Mouse (Mus musculus) MEL (cell line): Measurements from ENCODE around the gene Schip1. TPM values are rescaled to one million over a fixed set of nuclear protein-coding genes. Genes with fewer than 3 reads are reported as not detected.

ENCODE experiments used
- DNase-seq: peaks from one replicate; pipeline ENCODE4 v3.0.0; 2011; ENCODE audit warnings: low read depth, low spot score
- H3K27ac ChIP-seq: 2 replicates; pipeline ENCODE4 v1.5.1; 2012; ENCODE audit warnings: low read depth, mild to moderate bottlenecking, control low read depth, low read length, moderate library complexity; ENCODE audit not compliant: control insufficient read depth
- H3K27me3 ChIP-seq, 2 experiments: fragments of 150-350 bp in 1 of 2; sonication (generic) in 1 of 2; 2 replicates each; pipeline ENCODE4 v1.6.1; 2012; ENCODE audit warnings: low read length in 2 of 2, mild to moderate bottlenecking in 2 of 2, improper control_type of control experiment in 1 of 2, moderate library complexity in 1 of 2; ENCODE audit not compliant: insufficient read depth in 2 of 2, control insufficient read depth in 1 of 2
- H3K36me3 ChIP-seq, 2 experiments: 2 replicates each; pipeline ENCODE4 v1.6.1; 2012 to 2014; ENCODE audit warnings: low read length in 2 of 2, improper control_type of control experiment in 1 of 2, inconsistent platforms in 1 of 2, mild to moderate bottlenecking in 1 of 2; ENCODE audit not compliant: insufficient read depth in 2 of 2, control insufficient read depth in 1 of 2
- H3K4me1 ChIP-seq, 2 experiments: fragments of 150-350 bp in 1 of 2; sonication (generic) in 1 of 2; 2 replicates each; pipeline ENCODE4 v1.6.1; 2012; ENCODE audit warnings: low read length in 2 of 2, improper control_type of control experiment in 1 of 2, mild to moderate bottlenecking in 1 of 2; ENCODE audit not compliant: insufficient read depth in 2 of 2, control insufficient read depth in 1 of 2
- H3K4me3 ChIP-seq, 2 experiments: fragments of 150-350 bp in 1 of 2; sonication (generic) in 1 of 2; 2 replicates each; pipeline ENCODE4 v1.5.1; 2012; ENCODE audit warnings: low read depth in 2 of 2, low read length in 2 of 2, mild to moderate bottlenecking in 2 of 2, moderate library complexity in 2 of 2, control low read depth in 1 of 2, improper control_type of control experiment in 1 of 2; ENCODE audit not compliant: control insufficient read depth in 1 of 2, insufficient read depth in 1 of 2
- H3K79me2 ChIP-seq: 2 replicates; pipeline ENCODE4 v1.6.1; 2012; ENCODE audit warnings: mild to moderate bottlenecking, low read length, moderate library complexity; ENCODE audit not compliant: control insufficient read depth, poor library complexity, insufficient read depth
- H3K9ac ChIP-seq: 2 replicates; pipeline ENCODE4 v1.6.1; 2012; ENCODE audit warnings: low read depth, mild to moderate bottlenecking, control low read depth, low read length, moderate library complexity; ENCODE audit not compliant: control insufficient read depth, poor library complexity, severe bottlenecking
- H3K9me3 ChIP-seq: fragments of 150-350 bp; sonication (generic); replicated peaks from 2 replicates; pipeline ENCODE4 v1.6.1; 2012; ENCODE audit warnings: mild to moderate bottlenecking, low read length, improper control_type of control experiment, moderate library complexity; ENCODE audit not compliant: insufficient read depth
- CHD1 ChIP-seq: IDR thresholded peaks from 2 replicates; pipeline ENCODE4 v1.6.1; 2012; ENCODE audit warnings: low read depth, mild to moderate bottlenecking, inconsistent platforms, low read length, improper control_type of control experiment
- CHD2 ChIP-seq: IDR thresholded peaks from 2 replicates; pipeline ENCODE4 v1.6.1; 2011; ENCODE audit warnings: low read length, improper control_type of control experiment
- CTCF ChIP-seq, 3 experiments: IDR thresholded peaks in 2 of 3; conservative IDR thresholded peaks in 1 of 3; 2 replicates each; pipeline ENCODE4 v1.5.1; 2011 to 2012; ENCODE audit warnings: low read length in 3 of 3, low read depth in 2 of 3, mild to moderate bottlenecking in 2 of 3, improper control_type of control experiment in 1 of 3, inconsistent platforms in 1 of 3, mixed read lengths in 1 of 3, moderate library complexity in 1 of 3; ENCODE audit not compliant: control insufficient read depth in 1 of 3, insufficient read depth in 1 of 3, poor library complexity in 1 of 3, severe bottlenecking in 1 of 3
- E2F4 ChIP-seq: IDR thresholded peaks from 2 replicates; pipeline ENCODE4 v1.6.1; 2011; ENCODE audit warnings: low read depth, low read length, improper control_type of control experiment, borderline replicate concordance
- ELF1 ChIP-seq: IDR thresholded peaks from 2 replicates; pipeline ENCODE4 v1.6.1; 2014; ENCODE audit warnings: low read depth, mild to moderate bottlenecking, inconsistent platforms, low read length, improper control_type of control experiment, moderate library complexity
- ETS1 ChIP-seq: IDR thresholded peaks from 2 replicates; pipeline ENCODE4 v1.6.1; 2012; ENCODE audit warnings: low read depth, mild to moderate bottlenecking, inconsistent platforms, low read length, improper control_type of control experiment, moderate library complexity
- GABPA ChIP-seq: IDR thresholded peaks from 2 replicates; pipeline ENCODE4 v1.6.1; 2012; ENCODE audit warnings: low read depth, mild to moderate bottlenecking, inconsistent platforms, low read length, improper control_type of control experiment, moderate library complexity
- GATA1 ChIP-seq: IDR thresholded peaks from 2 replicates; pipeline ENCODE4 v1.6.1; 2011; ENCODE audit warnings: low read depth, low read length, improper control_type of control experiment
- HCFC1 ChIP-seq: IDR thresholded peaks from 2 replicates; pipeline ENCODE4 v1.6.1; 2012; ENCODE audit warnings: low read depth, mild to moderate bottlenecking, inconsistent platforms, low read length, improper control_type of control experiment, moderate library complexity
- JUND ChIP-seq: IDR thresholded peaks from 2 replicates; pipeline ENCODE4 v1.6.1; 2011; ENCODE audit warnings: low read depth, mild to moderate bottlenecking, improper control_type of control experiment, low read length
- KAT2A ChIP-seq: conservative IDR thresholded peaks from 2 replicates; pipeline ENCODE4 v1.6.1; 2012; ENCODE audit warnings: low read depth, low read length, improper control_type of control experiment, inconsistent platforms
- MAZ ChIP-seq: IDR thresholded peaks from 2 replicates; pipeline ENCODE4 v1.6.1; 2012; ENCODE audit warnings: low read depth, mild to moderate bottlenecking, inconsistent platforms, low read length, improper control_type of control experiment
- MEF2A ChIP-seq: IDR thresholded peaks from 2 replicates; pipeline ENCODE4 v1.6.1; 2014; ENCODE audit warnings: low read depth, mild to moderate bottlenecking, inconsistent platforms, low read length, improper control_type of control experiment; ENCODE audit not compliant: poor library complexity, insufficient replicate concordance, severe bottlenecking; ENCODE audit errors: extremely low read depth
- MYB ChIP-seq: IDR thresholded peaks from 2 replicates; pipeline ENCODE4 v1.6.1; 2011; ENCODE audit warnings: mild to moderate bottlenecking, low read depth, low read length, improper control_type of control experiment
- MYC ChIP-seq: IDR thresholded peaks from 2 replicates; pipeline ENCODE4 v1.6.1; 2011; ENCODE audit warnings: low read depth, mild to moderate bottlenecking, low read length, improper control_type of control experiment, moderate library complexity
- NELFE ChIP-seq: IDR thresholded peaks from 2 replicates; pipeline ENCODE4 v1.6.1; 2011; ENCODE audit warnings: low read depth, low read length, improper control_type of control experiment
- POLR2AphosphoS2 ChIP-seq: IDR thresholded peaks from 2 replicates; pipeline ENCODE4 v1.6.1; 2011; ENCODE audit warnings: low read length, improper control_type of control experiment
- POLR2AphosphoS5 ChIP-seq: IDR thresholded peaks from 2 replicates; pipeline ENCODE4 v1.6.1; 2012; ENCODE audit warnings: low read depth, borderline replicate concordance, mild to moderate bottlenecking, inconsistent platforms, low read length, moderate library complexity, mixed read lengths
- RAD21 ChIP-seq: IDR thresholded peaks from 2 replicates; pipeline ENCODE4 v1.6.1; 2011; ENCODE audit warnings: mild to moderate bottlenecking, low read depth, low read length, improper control_type of control experiment
- RCOR1 ChIP-seq: IDR thresholded peaks from 2 replicates; pipeline ENCODE4 v1.6.1; 2012; ENCODE audit warnings: low read depth, mild to moderate bottlenecking, inconsistent platforms, low read length, improper control_type of control experiment
- SMC3 ChIP-seq: IDR thresholded peaks from 2 replicates; pipeline ENCODE4 v1.6.1; 2011; ENCODE audit warnings: low read depth, low read length, improper control_type of control experiment
- TAL1 ChIP-seq: IDR thresholded peaks from 2 replicates; pipeline ENCODE4 v1.6.1; 2012; ENCODE audit warnings: mild to moderate bottlenecking, inconsistent platforms, low read length, moderate library complexity, mixed read lengths
- UBTF ChIP-seq: IDR thresholded peaks from 2 replicates; pipeline ENCODE4 v1.6.1; 2012; ENCODE audit warnings: low read depth, mild to moderate bottlenecking, inconsistent platforms, low read length, improper control_type of control experiment, moderate library complexity, borderline replicate concordance; ENCODE audit not compliant: insufficient read depth
- USF2 ChIP-seq, 2 experiments: IDR thresholded peaks; 2 replicates each; pipeline ENCODE4 v1.6.1; 2011 to 2012; ENCODE audit warnings: improper control_type of control experiment in 2 of 2, low read length in 2 of 2, borderline replicate concordance in 1 of 2, inconsistent platforms in 1 of 2, low read depth in 1 of 2, mild to moderate bottlenecking in 1 of 2; ENCODE audit not compliant: insufficient read depth in 1 of 2
- ZMIZ1 ChIP-seq: IDR thresholded peaks from 2 replicates; pipeline ENCODE4 v1.6.1; 2012; ENCODE audit warnings: low read depth, mild to moderate bottlenecking, inconsistent platforms, low read length, improper control_type of control experiment, moderate library complexity
- polyA plus RNA-seq, 2 experiments: library from polyadenylated mRNA; stranded (reverse) in 1 of 2; unstranded in 1 of 2; fragments of >175 nt in 1 of 2; fragments of >200 nt in 1 of 2; gene quantifications; 2 replicates each; pipeline versions ENCODE4 v1.2.1 to v1.2.4; 2012; ENCODE audit warnings: low replicate concordance in 2 of 2, low read depth in 1 of 2; ENCODE audit not compliant: insufficient read length in 2 of 2, insufficient read depth in 1 of 2, missing spikeins in 1 of 2
- total RNA-seq: library from RNA; depleted of rRNA; stranded (reverse); fragments of 300-350 nt; gene quantifications from 2 replicates; pipeline ENCODE4 v1.2.3, GENCODE M21; 2012

Gene Schip1
- total and polyA plus RNA-seq, 3 experiments: 10.1 to 12.4 TPM; not detected in 1

GRCm38 (mm10) chr3:68210422-68210821 lies 145.8 kb downstream of the Schip1 start:
- H3K9me3 ChIP-seq: no peaks in the 10 kb centered on the region
- no peaks in the 10 kb centered on the region for H3K79me2 ChIP-seq
- no peaks in the 10 kb centered on the region for H3K4me1 ChIP-seq
- H3K27me3 ChIP-seq: no peaks in the 10 kb centered on the region
- H3K9ac ChIP-seq: no peak overlapping the region
- TF ChIP-seq ZMIZ1 (no peak), HCFC1 (no peak), ELF1 (no peak), MAZ (no peak), POLR2AphosphoS5 (no peak), CHD1 (no peak), GATA1 (no peak), MYB (no peak), ETS1 (no peak), E2F4 (no peak), USF2 (IDR thresholded peaks at IDR 0.05; ENCODE audit: borderline replicate concordance in 1 of 2, insufficient read depth in 1 of 2, low read depth in 1 of 2, low read length in 2 of 2) (no peak), UBTF (no peak), RAD21 (no peak), POLR2AphosphoS2 (no peak), JUND (no peak), RCOR1 (no peak), NELFE (no peak), SMC3 (no peak), TAL1 (no peak)
- no peak overlapping the region for H3K27ac ChIP-seq
- no peak for DNase-seq
- H3K36me3 ChIP-seq: no peaks in the 10 kb centered on the region
- H3K4me3 ChIP-seq: no peak overlapping the region

- no peaks in the 10 kb centered on the region for H3K36me3 ChIP-seq
- no peak for DNase-seq
- TF ChIP-seq CTCF (IDR thresholded peaks at IDR 0.05 in 2 of 3, conservative IDR thresholded peaks at IDR 0.05 in 1 of 3; ENCODE audit: control insufficient read depth in 1 of 3, insufficient read depth in 1 of 3, low read depth in 2 of 3, low read length in 3 of 3, poor library complexity in 1 of 3, severe bottlenecking in 1 of 3) (no peak), GABPA (no peak), E2F4 (no peak), SMC3 (no peak), MEF2A (no peak), ELF1 (no peak), JUND (no peak), MYC (no peak), POLR2AphosphoS2 (no peak), RAD21 (no peak), HCFC1 (no peak), CHD2 (no peak), GATA1 (no peak), MYB (no peak), KAT2A (no peak)
- H3K4me1 ChIP-seq: no peaks in the 10 kb centered on the region
- H3K79me2 ChIP-seq: no peaks in the 10 kb centered on the region
- H3K9ac ChIP-seq: no peak overlapping the region
- no peaks in the 10 kb centered on the region for H3K9me3 ChIP-seq
- no peak overlapping the region for H3K27ac ChIP-seq
- H3K27me3 ChIP-seq: no peaks in the 10 kb centered on the region
- H3K4me3 ChIP-seq: no peak overlapping the region
Observed at GRCm38 (mm10) chr3:68221452-68221851, 156.8 kb downstream of the Schip1 start.
